Mouse (Mus musculus): ENCODE data around the gene Ankrd55. TPM values are rescaled to one million over a fixed set of nuclear protein-coding genes. Genes with fewer than 3 reads are reported as not detected.

The Ankrd55 gene
- polyA plus RNA-seq, 1 experiment from 2014 or later = 0.09 TPM

GRCm38 (mm10) chr13:112264666-112265065 lies 23.6 kb upstream of the Ankrd55 start:
- Histone ChIP-seq H3K9me3 (replicated peaks) (no peaks in the 10 kb centered on the region), H3K4me1 (replicated peaks) (no peaks in the 10 kb centered on the region), H3K9ac (no peak overlapping the region), H3K36me3 (no peaks in the 10 kb centered on the region), H3K27ac (no peak overlapping the region), H3K4me3 (replicated peaks) (no peak overlapping the region), H3K4me2 (no peak overlapping the region), H3K27me3 (no peaks in the 10 kb centered on the region)
- no peak for ATAC-seq (ENCODE audit: low read depth)
- no peak for DNase-seq
- 11% methylated on average over 4 of the region's 4 CpGs for WGBS (ENCODE audit: insufficient replicate concordance)

GRCm38 (mm10) chr13:112271901-112272537 lies 16.2 kb upstream of the Ankrd55 start:
- WGBS (ENCODE audit: insufficient replicate concordance) = 14% methylated on average over 5 of the region's 5 CpGs
- no peak overlapping the region for H3K9ac ChIP-seq
- no peaks in the 10 kb centered on the region for H3K27me3 ChIP-seq
- no peak overlapping the region for H3K4me2 ChIP-seq
- DNase-seq (no peak), ATAC-seq (ENCODE audit: low read depth) (no peak)
- H3K36me3 ChIP-seq = no peaks in the 10 kb centered on the region
- no peak overlapping the region for H3K4me3 ChIP-seq (replicated peaks)
- H3K4me1 ChIP-seq (replicated peaks) = no peaks in the 10 kb centered on the region
- no peak overlapping the region for H3K27ac ChIP-seq
- no peaks in the 10 kb centered on the region for H3K9me3 ChIP-seq (replicated peaks)

DNA sequence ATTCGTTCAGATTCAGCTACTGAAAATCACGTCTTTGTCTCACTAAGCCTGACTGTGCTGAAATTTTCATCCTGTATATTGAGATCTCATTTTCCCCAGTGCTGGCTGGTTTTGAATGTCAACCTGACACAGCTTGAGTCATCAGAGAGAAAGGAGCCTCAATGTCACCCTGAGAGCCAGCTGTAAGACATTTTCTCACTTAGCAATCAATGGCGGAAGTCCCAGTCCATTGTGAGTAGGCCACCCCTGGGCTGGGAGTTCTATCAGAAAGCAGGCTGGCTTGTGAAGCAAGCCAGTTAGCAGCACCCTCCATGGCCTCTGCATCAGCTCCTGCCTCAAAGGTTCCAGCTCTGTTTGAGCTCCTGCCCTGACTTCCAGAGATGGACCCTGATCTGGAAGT lies 13.6 kb upstream of the Ankrd55 start:
- no peak overlapping the region for H3K27ac ChIP-seq
- no peaks in the 10 kb centered on the region for H3K9me3 ChIP-seq (replicated peaks)
- no peaks in the 10 kb centered on the region for H3K27me3 ChIP-seq
- no peak overlapping the region for H3K4me3 ChIP-seq (replicated peaks)
- no peaks in the 10 kb centered on the region for H3K4me1 ChIP-seq (replicated peaks)
- no peak for ATAC-seq (ENCODE audit: low read depth)
- H3K36me3 ChIP-seq = no peaks in the 10 kb centered on the region
- H3K9ac ChIP-seq = no peak overlapping the region
- 82% methylated on average over 3 of the region's 3 CpGs for WGBS (ENCODE audit: insufficient replicate concordance)
- DNase-seq = no peak
- H3K4me2 ChIP-seq = no peak overlapping the region

- 64% methylated on average over 8 of the region's 8 CpGs for WGBS (ENCODE audit: insufficient replicate concordance)
- ATAC-seq (ENCODE audit: low read depth) = no peak
- Histone ChIP-seq H3K4me3 (replicated peaks) (no peak overlapping the region), H3K36me3 (no peaks in the 10 kb centered on the region), H3K27me3 (no peaks in the 10 kb centered on the region), H3K9me3 (replicated peaks) (no peaks in the 10 kb centered on the region), H3K27ac (no peak overlapping the region), H3K9ac (no peak overlapping the region), H3K4me1 (replicated peaks) (no peaks in the 10 kb centered on the region), H3K4me2 (no peak overlapping the region)
- no peak for DNase-seq
Observed at GRCm38 (mm10) chr13:112275951-112276350, 12.3 kb upstream of the Ankrd55 start.

- no peaks in the 10 kb centered on the region for H3K27me3 ChIP-seq
- H3K4me3 ChIP-seq (replicated peaks) = no peak overlapping the region
- no peaks in the 10 kb centered on the region for H3K36me3 ChIP-seq
- no peaks in the 10 kb centered on the region for H3K4me1 ChIP-seq (replicated peaks)
- no peak overlapping the region for H3K9ac ChIP-seq
- DNase-seq = no peak
- no peak overlapping the region for H3K27ac ChIP-seq
- H3K9me3 ChIP-seq (replicated peaks) = no peaks in the 10 kb centered on the region
- H3K4me2 ChIP-seq = no peak overlapping the region
- WGBS (ENCODE audit: insufficient replicate concordance) = 20% methylated on average over 5 of the region's 5 CpGs
- ATAC-seq (ENCODE audit: low read depth) = no peak
Observed at GRCm38 (mm10) chr13:112277544-112277943, 10.7 kb upstream of the Ankrd55 start.

- H3K4me3 ChIP-seq (replicated peaks) = no peak overlapping the region
- H3K9ac ChIP-seq = no peak overlapping the region
- ATAC-seq (ENCODE audit: low read depth) = no peak
- H3K9me3 ChIP-seq (replicated peaks) = no peaks in the 10 kb centered on the region
- no peaks in the 10 kb centered on the region for H3K27me3 ChIP-seq
- 65% methylated on average over 7 of the region's 7 CpGs for WGBS (ENCODE audit: insufficient replicate concordance)
- no peak overlapping the region for H3K27ac ChIP-seq
- no peaks in the 10 kb centered on the region for H3K4me1 ChIP-seq (replicated peaks)
- no peaks in the 10 kb centered on the region for H3K36me3 ChIP-seq
- DNase-seq = no peak
- no peak overlapping the region for H3K4me2 ChIP-seq
Observed at GRCm38 (mm10) chr13:112278251-112278650, 10.0 kb upstream of the Ankrd55 start.

DNA sequence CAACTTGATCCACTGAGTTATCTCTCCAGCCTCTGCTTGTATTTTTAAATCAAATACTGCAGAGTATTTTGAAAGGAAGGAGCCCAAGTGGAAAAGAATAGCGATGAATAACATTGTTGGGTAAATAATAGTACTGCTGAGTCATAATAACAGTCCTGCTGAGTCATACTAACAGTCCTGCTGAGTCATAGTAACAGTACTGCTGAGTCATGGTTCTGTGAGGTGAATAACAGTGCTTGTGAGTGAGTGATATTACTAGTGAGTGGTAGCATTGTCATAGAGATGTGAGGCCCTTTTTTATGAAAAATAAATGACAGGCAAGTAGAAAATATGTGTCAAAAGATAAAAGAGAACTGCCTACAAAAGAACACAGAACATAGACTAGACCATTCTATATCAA lies 1.1 kb upstream of the Ankrd55 start:
- H3K4me1 ChIP-seq (replicated peaks) = peaks cover 16% of the 10 kb centered on the region
- H3K4me2 ChIP-seq = no peak overlapping the region
- no peak overlapping the region for H3K4me3 ChIP-seq (replicated peaks)
- no peak for ATAC-seq (ENCODE audit: low read depth)
- H3K9ac ChIP-seq = no peak overlapping the region
- no peak for DNase-seq
- peaks cover 7% of the 10 kb centered on the region; the same call in 1 of the 2 replicates for H3K27me3 ChIP-seq
- H3K36me3 ChIP-seq = no peaks in the 10 kb centered on the region
- 79% methylated on average over 1 of the region's 1 CpGs for WGBS (ENCODE audit: insufficient replicate concordance)
- H3K27ac ChIP-seq = no peak overlapping the region
- 0 out of 2 replicates have a peak, but pooled peaks cover 5% of the 10 kb centered on the region for H3K9me3 ChIP-seq (replicated peaks)

DNA sequence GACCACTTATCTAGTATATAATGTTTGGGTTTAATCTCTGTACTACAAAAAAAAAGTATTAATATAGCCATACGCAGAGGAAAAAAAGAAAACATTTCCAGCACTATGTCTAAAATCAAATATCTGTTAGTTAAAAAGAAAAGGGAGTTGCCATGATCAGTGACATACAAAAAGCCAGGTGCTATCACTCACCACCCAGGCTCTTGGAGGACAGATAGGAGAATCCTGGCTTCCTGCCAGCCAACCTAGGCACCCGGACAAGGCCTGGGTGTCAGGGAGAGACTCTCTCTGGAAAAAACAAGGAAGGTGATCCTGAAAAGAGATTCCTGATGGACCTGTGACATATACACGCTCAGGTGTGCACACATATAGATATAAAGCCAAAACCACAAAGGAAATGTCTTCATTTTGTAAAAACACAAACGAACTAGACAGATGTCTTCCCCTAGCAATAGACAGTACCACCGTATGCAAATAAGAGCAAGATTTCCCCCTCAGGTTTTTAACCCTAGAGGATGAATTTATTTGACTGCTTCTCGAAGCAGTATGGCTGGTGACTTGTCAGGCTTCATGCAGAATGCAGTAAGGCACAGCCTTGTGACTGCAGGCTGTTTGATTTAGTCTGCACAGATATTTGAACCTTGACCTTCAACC lies 553 bp upstream of the Ankrd55 start:
- ATAC-seq (ENCODE audit: low read depth) = peak; percentile 25; the same call in 1 of the 2 replicates
- H3K27ac ChIP-seq = no peak overlapping the region

DNA sequence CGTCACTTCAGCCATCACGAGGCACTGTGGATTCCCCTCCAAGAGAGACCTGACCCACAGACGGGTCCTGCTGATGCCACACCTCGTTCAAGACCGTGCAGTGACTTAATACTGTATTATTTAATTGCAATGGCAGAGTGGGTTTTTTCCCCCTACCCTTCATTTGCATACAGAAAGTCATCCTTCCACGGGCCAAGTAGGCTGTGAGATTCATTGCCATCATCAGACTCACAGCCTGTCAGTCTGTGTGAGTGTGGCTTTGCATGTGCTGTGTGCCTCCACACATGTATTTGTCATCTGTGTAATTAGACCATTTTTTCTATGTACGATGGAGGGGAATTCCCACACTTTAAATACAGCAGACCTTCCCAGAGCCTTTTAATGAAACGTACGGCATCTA lies 1.1 kb downstream of the Ankrd55 start:
- DNase-seq (no peak), ATAC-seq (ENCODE audit: low read depth) (no peak)
- 69% methylated on average over 9 of the region's 9 CpGs for WGBS (ENCODE audit: insufficient replicate concordance)
- Histone ChIP-seq H3K27me3 (peaks cover 7% of the 10 kb centered on the region; the same call in 1 of the 2 replicates), H3K27ac (no peak overlapping the region), H3K4me3 (replicated peaks) (no peak overlapping the region), H3K36me3 (no peaks in the 10 kb centered on the region), H3K4me1 (replicated peaks) (peaks cover 16% of the 10 kb centered on the region), H3K9me3 (replicated peaks) (0 out of 2 replicates have a peak, but pooled peaks cover 5% of the 10 kb centered on the region), H3K4me2 (no peak overlapping the region), H3K9ac (no peak overlapping the region)

More for the DNA sequence above, 553 bp upstream of the Ankrd55 start:
- H3K27me3 ChIP-seq = peaks cover 7% of the 10 kb centered on the region; the same call in 1 of the 2 replicates
- 39% methylated on average over 6 of the region's 6 CpGs for WGBS (ENCODE audit: insufficient replicate concordance)
- H3K4me3 ChIP-seq (replicated peaks) = no peak overlapping the region
- 0 out of 2 replicates have a peak, but pooled peaks cover 5% of the 10 kb centered on the region for H3K9me3 ChIP-seq (replicated peaks)
- no peak for DNase-seq
- H3K4me2 ChIP-seq = peak overlapping the region; percentile 43; the same call in 1 of the 2 replicates
- no peaks in the 10 kb centered on the region for H3K36me3 ChIP-seq
- H3K9ac ChIP-seq = no peak overlapping the region
- H3K4me1 ChIP-seq (replicated peaks) = peaks cover 16% of the 10 kb centered on the region

- DNase-seq = no peak
Observed at GRCm38 (mm10) chr13:112289981-112290380, 1.7 kb downstream of the Ankrd55 start.

GRCm38 (mm10) chr13:112292489-112292888 lies 4.2 kb downstream of the Ankrd55 start:
- no peak for DNase-seq
- no peak overlapping the region for H3K9ac ChIP-seq
- H3K9me3 ChIP-seq (replicated peaks) = no peaks in the 10 kb centered on the region
- WGBS (ENCODE audit: insufficient replicate concordance) = 22% methylated on average over 4 of the region's 4 CpGs
- H3K36me3 ChIP-seq = no peaks in the 10 kb centered on the region
- ATAC-seq (ENCODE audit: low read depth) = no peak
- peaks cover 7% of the 10 kb centered on the region; the same call in 1 of the 2 replicates for H3K27me3 ChIP-seq
- H3K4me2 ChIP-seq = no peak overlapping the region
- peaks cover 12% of the 10 kb centered on the region for H3K4me1 ChIP-seq (replicated peaks)
- no peak overlapping the region for H3K4me3 ChIP-seq (replicated peaks)
- H3K27ac ChIP-seq = no peak overlapping the region

More at GRCm38 (mm10) chr13:112289981-112290380, 1.7 kb downstream of the Ankrd55 start:
- Histone ChIP-seq H3K4me2 (no peak overlapping the region), H3K9me3 (replicated peaks) (0 out of 2 replicates have a peak, but pooled peaks cover 5% of the 10 kb centered on the region), H3K27ac (no peak overlapping the region), H3K9ac (no peak overlapping the region), H3K27me3 (peaks cover 7% of the 10 kb centered on the region; the same call in 1 of the 2 replicates), H3K4me3 (replicated peaks) (no peak overlapping the region), H3K36me3 (no peaks in the 10 kb centered on the region), H3K4me1 (replicated peaks) (peaks cover 16% of the 10 kb centered on the region)
- no peak for ATAC-seq (ENCODE audit: low read depth)
- WGBS (ENCODE audit: insufficient replicate concordance) = 45% methylated on average over 4 of the region's 4 CpGs

All from liver, embryonic 13.5 days (tissue).